Mouse (Mus musculus) adipocyte (in vitro differentiated cells): ENCODE results near the gene Itga4.

Source experiments
- DNase-seq: peaks from one replicate; pipeline ENCODE4 v3.0.0-alpha.2; 2016; ENCODE audit warnings: low spot score

The Itga4 gene

GRCm38 (mm10) chr2:79255192-79256000 lies at the start of gene Itga4:
Itga4 (plus strand) TSS chr2:79255426.
- DNase-seq = no peak

GRCm38 (mm10) chr2:79206191-79206755 lies 49.0 kb upstream of the Itga4 start:
- DNase-seq = no peak

- no peak for DNase-seq
Measured at GRCm38 (mm10) chr2:79214982-79215381, 40.2 kb upstream of the Itga4 start.

- DNase-seq = no peak
Measured at GRCm38 (mm10) chr2:79215479-79215878, 39.7 kb upstream of the Itga4 start.

GRCm38 (mm10) chr2:79224714-79225426 lies 30.4 kb upstream of the Itga4 start:
- no peak for DNase-seq

GRCm38 (mm10) chr2:79227805-79228241 lies 27.4 kb upstream of the Itga4 start:
- no peak for DNase-seq

- DNase-seq = no peak
Measured at GRCm38 (mm10) chr2:79231056-79231949, 23.9 kb upstream of the Itga4 start.

- no peak for DNase-seq
Measured at GRCm38 (mm10) chr2:79235767-79236487, 19.3 kb upstream of the Itga4 start.

- no peak for DNase-seq
Measured at GRCm38 (mm10) chr2:79237216-79237615, 18.0 kb upstream of the Itga4 start.

- DNase-seq = no peak
Measured at GRCm38 (mm10) chr2:79244276-79244675, 10.9 kb upstream of the Itga4 start.

GRCm38 (mm10) chr2:79244743-79245142 lies 10.5 kb upstream of the Itga4 start:
- no peak for DNase-seq

- no peak for DNase-seq
Measured at GRCm38 (mm10) chr2:79248283-79248682, 6.9 kb upstream of the Itga4 start.

- no peak for DNase-seq
Measured at GRCm38 (mm10) chr2:79250510-79250909, 4.7 kb upstream of the Itga4 start.

GRCm38 (mm10) chr2:79253754-79254197 lies 1.4 kb upstream of the Itga4 start:
- DNase-seq = no peak

- DNase-seq = no peak
Measured at GRCm38 (mm10) chr2:79254588-79255191, 536 bp upstream of the Itga4 start.

- no peak for DNase-seq
Measured at GRCm38 (mm10) chr2:79256001-79256339, 744 bp downstream of the Itga4 start.

GRCm38 (mm10) chr2:79256376-79256775 lies 1.1 kb downstream of the Itga4 start:
- DNase-seq = no peak

GRCm38 (mm10) chr2:79256880-79257279 lies 1.7 kb downstream of the Itga4 start:
- no peak for DNase-seq

- no peak for DNase-seq
Measured at GRCm38 (mm10) chr2:79257411-79257810, 2.2 kb downstream of the Itga4 start.

GRCm38 (mm10) chr2:79259326-79259725 lies 4.1 kb downstream of the Itga4 start:
- no peak for DNase-seq

GRCm38 (mm10) chr2:79265665-79266064 lies 10.4 kb downstream of the Itga4 start:
- DNase-seq = peak; percentile 58
